Comparison of ENCODE assay signal across 18 mouse cellular contexts in the genomic region with DNA sequence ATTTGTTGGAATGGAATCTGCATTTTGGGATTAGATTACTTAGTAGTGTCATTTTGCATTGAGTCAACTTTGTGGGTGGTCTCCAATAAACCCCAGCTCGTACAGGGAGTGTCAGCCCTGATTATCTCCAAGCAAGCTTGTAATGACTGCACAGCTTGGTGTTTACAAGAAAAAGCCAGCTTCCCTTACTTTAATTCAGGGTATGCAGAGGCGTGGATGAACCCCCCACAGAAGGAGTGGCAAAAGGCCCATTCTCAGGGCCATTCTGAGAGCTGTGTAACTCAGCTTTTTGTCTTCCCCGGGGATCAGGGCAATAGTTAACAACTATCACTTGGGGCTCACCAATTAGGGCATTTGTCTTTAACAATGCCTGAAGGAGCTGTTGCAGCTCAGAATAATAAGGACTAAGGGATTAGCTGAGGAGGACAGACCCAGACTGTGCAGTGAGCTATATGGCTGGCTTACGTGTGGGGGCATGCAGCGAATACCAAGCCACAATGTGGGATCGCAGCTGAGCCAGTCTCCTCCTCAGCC.
DNase-seq lines count a peak whose midpoint lies in the region; ATAC-seq lines count a peak whose summit lies in the region.
"Had no signal": no experiment of that assay in that cellular context is flagged by ENCODE, and none has a peak within 500 bp of the region (broad histone marks: within the 10 kb centered on the region; RNA-seq: fewer than 3 reads in every experiment).

No protein-coding gene starts in this region.

- H3K4me3 ChIP-seq in hindbrain, embryonic 10.5 days, result no peak overlapping the region
- H3K4me3 ChIP-seq in hindbrain, embryonic 12.5 days, result no peak overlapping the region
- H3K4me3 ChIP-seq in embryonic facial prominence, embryonic 14.5 days (ENCODE audit: low read depth, low read length), result no peak overlapping the region
- no peak overlapping the region for H3K4me3 ChIP-seq in limb, embryonic 12.5 days (replicated peaks)
- H3K4me3 ChIP-seq: heart, embryonic 15.5 days; liver, embryonic 15.5 days; megakaryocyte, embryonic 14.5 days had no signal

- DNase-seq in hindbrain, embryonic 10.5 days (ENCODE audit: low spot score), result no peak
- peak; percentile 48 for DNase-seq in ES-CJ7 (ENCODE audit: low read depth, low spot score)
- DNase-seq in embryonic facial prominence, embryonic 14.5 days (ENCODE audit: low spot score), result peak; percentile 84
- no peak for DNase-seq in lung, postnatal 25 days (ENCODE audit: low spot score)
- DNase-seq in frontal cortex, postnatal 25 days (ENCODE audit: low spot score in 2 of 2), result no peak
- DNase-seq in thymus, postnatal 4 days, result no peak
- DNase-seq: adrenal gland, postnatal 14 days; cerebellum, adult 11 months; gastrocnemius, postnatal 10 days; layer of hippocampus, postnatal 36 days; thymus, postnatal 25 days had no signal

- H3K4me2 ChIP-seq in hindbrain, embryonic 12.5 days (replicated peaks), result no peak overlapping the region
- no peak overlapping the region for H3K4me2 ChIP-seq in embryonic facial prominence, embryonic 14.5 days (ENCODE audit: low read depth, low read length)
- H3K4me2 ChIP-seq in limb, embryonic 12.5 days, result no peak overlapping the region
- H3K4me2 ChIP-seq: heart, embryonic 15.5 days; liver, embryonic 15.5 days had no signal

- 36% methylated on average over 6 of the region's 6 CpGs for WGBS in hindbrain, embryonic 10.5 days
- 33% methylated on average over 6 of the region's 6 CpGs for WGBS in hindbrain, embryonic 12.5 days
- 34% methylated on average over 6 of the region's 6 CpGs for WGBS in embryonic facial prominence, embryonic 14.5 days
- WGBS in limb, embryonic 12.5 days, result 35% methylated on average over 6 of the region's 6 CpGs

- peaks cover 15% of the 10 kb centered on the region for H3K4me1 ChIP-seq in hindbrain, embryonic 10.5 days (replicated peaks)
- H3K4me1 ChIP-seq in hindbrain, embryonic 12.5 days, result peaks cover 12% of the 10 kb centered on the region
- peaks cover 6% of the 10 kb centered on the region for H3K4me1 ChIP-seq in embryonic facial prominence, embryonic 14.5 days (ENCODE audit: control insufficient read depth, insufficient read depth, low read length)
- peaks cover 14% of the 10 kb centered on the region for H3K4me1 ChIP-seq in limb, embryonic 12.5 days (replicated peaks)
- H3K4me1 ChIP-seq: liver, embryonic 15.5 days; megakaryocyte, embryonic 14.5 days had no signal

- H3K36me3 ChIP-seq in hindbrain, embryonic 10.5 days, result no peaks in the 10 kb centered on the region
- H3K36me3 ChIP-seq in hindbrain, embryonic 12.5 days, result no peaks in the 10 kb centered on the region
- no peaks in the 10 kb centered on the region for H3K36me3 ChIP-seq in embryonic facial prominence, embryonic 14.5 days (ENCODE audit: control insufficient read depth, insufficient read depth, low read length)
- no peaks in the 10 kb centered on the region for H3K36me3 ChIP-seq in limb, embryonic 12.5 days
- H3K36me3 ChIP-seq: heart, embryonic 15.5 days; liver, embryonic 15.5 days had no signal

- H3K9ac ChIP-seq in hindbrain, embryonic 12.5 days, result no peak overlapping the region
- H3K9ac ChIP-seq in embryonic facial prominence, embryonic 14.5 days (ENCODE audit: low read depth, low read length), result no peak overlapping the region
- no peak overlapping the region for H3K9ac ChIP-seq in limb, embryonic 12.5 days (replicated peaks)
- H3K9ac ChIP-seq: heart, embryonic 15.5 days; liver, embryonic 15.5 days had no signal

- no peak for ATAC-seq in hindbrain, embryonic 12.5 days (ENCODE audit: low FRiP score)
- ATAC-seq in embryonic facial prominence, embryonic 14.5 days (ENCODE audit: low read depth), result peak; percentile 91
- no peak for ATAC-seq in limb, embryonic 12.5 days (ENCODE audit: insufficient number of reproducible peaks, insufficient read depth, low FRiP score, low TSS enrichment, low read depth)
- ATAC-seq: intestine, embryonic 16.5 days; Patski had no signal

- H3K9me3 ChIP-seq in hindbrain, embryonic 10.5 days, result 0 out of 2 replicates have a peak, but pooled peaks cover 5% of the 10 kb centered on the region
- H3K9me3 ChIP-seq in hindbrain, embryonic 12.5 days (replicated peaks), result no peaks in the 10 kb centered on the region
- peaks cover 4% of the 10 kb centered on the region; the same call in 1 of the 2 replicates for H3K9me3 ChIP-seq in embryonic facial prominence, embryonic 14.5 days (ENCODE audit: control insufficient read depth, low read length)
- 0 out of 2 replicates have a peak, but pooled peaks cover 5% of the 10 kb centered on the region for H3K9me3 ChIP-seq in limb, embryonic 12.5 days
- H3K9me3 ChIP-seq: heart, embryonic 15.5 days; liver, embryonic 15.5 days had no signal

- peaks cover 48% of the 10 kb centered on the region for H3K27me3 ChIP-seq in hindbrain, embryonic 10.5 days (ENCODE audit: insufficient read depth, poor library complexity, severe bottlenecking)
- peaks cover 3% of the 10 kb centered on the region for H3K27me3 ChIP-seq in hindbrain, embryonic 12.5 days
- no peaks in the 10 kb centered on the region for H3K27me3 ChIP-seq in embryonic facial prominence, embryonic 14.5 days (replicated peaks; ENCODE audit: control insufficient read depth, insufficient read depth, low read length)
- H3K27me3 ChIP-seq in limb, embryonic 12.5 days, result no peaks in the 10 kb centered on the region; the same call in 1 of the 2 replicates
- H3K27me3 ChIP-seq: liver, embryonic 15.5 days; megakaryocyte, embryonic 14.5 days; Patski had no signal

- peak overlapping the region; percentile 12; the same call in 1 of the 2 replicates for H3K27ac ChIP-seq in hindbrain, embryonic 10.5 days
- H3K27ac ChIP-seq in hindbrain, embryonic 12.5 days, result no peak overlapping the region
- H3K27ac ChIP-seq in embryonic facial prominence, embryonic 14.5 days (replicated peaks; ENCODE audit: low read depth, low read length), result no peak overlapping the region
- H3K27ac ChIP-seq in limb, embryonic 12.5 days, result 0 out of 2 replicates have a peak overlapping the region, but pooled peaks have one; percentile 24
- H3K27ac ChIP-seq: heart, embryonic 15.5 days; liver, embryonic 15.5 days had no signal

Comparison
In these comparisons a context has a peak if more than half of its experiments do, and no peak if none do; other contexts are left out.
1. H3K27ac ChIP-seq: peak in hindbrain, embryonic 10.5 days (single experiment) and limb, embryonic 12.5 days (single experiment); none in hindbrain, embryonic 12.5 days (single experiment) and embryonic facial prominence, embryonic 14.5 days (single experiment).
2. DNase-seq: peak in ES-CJ7 (single experiment) and embryonic facial prominence, embryonic 14.5 days (single experiment); none in hindbrain, embryonic 10.5 days (single experiment), lung, postnatal 25 days (single experiment), frontal cortex, postnatal 25 days (0 of 2) and thymus, postnatal 4 days (single experiment).